Mouse (Mus musculus): Measurements from ENCODE around the gene Cep131. TPM values are rescaled to one million over a fixed set of nuclear protein-coding genes. Genes with fewer than 3 reads are reported as not detected.

Cep131 gene
- polyA plus RNA-seq, 1 experiment from 2014 or later = 41.4 TPM

DNA sequence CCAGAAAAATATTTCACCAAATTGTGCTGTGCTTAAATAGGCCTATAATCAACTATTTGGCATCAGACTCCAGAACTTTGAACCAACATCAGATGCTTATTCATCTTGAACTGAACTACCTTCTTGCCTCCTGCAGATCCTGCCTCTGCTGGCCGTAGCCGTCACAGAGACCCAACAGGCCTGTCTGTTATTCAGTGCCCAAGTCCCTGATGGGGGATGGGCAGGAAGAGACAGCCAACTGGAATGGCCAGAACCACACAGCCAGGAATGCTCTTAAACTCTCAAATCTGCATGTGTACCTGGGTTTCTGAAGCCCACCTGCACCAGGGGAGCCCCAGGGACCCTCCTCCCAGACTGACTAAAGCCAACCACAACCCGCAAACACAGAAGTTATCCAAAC is 59.7 kb downstream of the Cep131 start:
- H3K27me3 ChIP-seq (ENCODE audit: poor library complexity, severe bottlenecking) = no peaks in the 10 kb centered on the region
- DNase-seq (ENCODE audit: extremely low spot score, low spot score) = no peak
- H3K27ac ChIP-seq = 0 out of 2 replicates have a peak overlapping the region, but pooled peaks have one; percentile 30
- H3K4me1 ChIP-seq = peaks cover 54% of the 10 kb centered on the region
- no peaks in the 10 kb centered on the region for H3K9me3 ChIP-seq
- H3K4me3 ChIP-seq = no peak overlapping the region
- WGBS = 83% methylated on average over 3 of the region's 3 CpGs
- no peaks in the 10 kb centered on the region for H3K36me3 ChIP-seq (replicated peaks)

DNA sequence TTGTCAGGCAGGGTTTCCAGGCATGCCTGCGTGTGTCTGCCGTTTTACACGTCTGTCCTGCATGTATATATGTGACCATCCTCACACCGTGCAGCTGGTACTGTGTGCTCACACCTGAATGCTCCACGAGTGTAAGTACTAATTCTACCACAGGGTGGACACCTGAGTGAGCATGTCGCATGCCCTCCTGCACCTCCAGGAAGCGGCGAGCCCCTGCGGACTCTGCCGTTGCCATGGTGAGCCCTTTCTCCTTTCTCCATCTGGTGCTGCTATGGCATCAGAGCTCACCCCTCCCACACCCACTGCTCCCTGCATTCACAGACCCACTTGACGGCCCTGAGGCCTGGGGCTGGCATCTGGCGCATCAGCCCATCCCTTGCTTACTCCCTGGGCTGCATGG is 63.8 kb downstream of the Cep131 start:
- H3K4me1 ChIP-seq = peaks cover 66% of the 10 kb centered on the region
- no peak for DNase-seq (ENCODE audit: extremely low spot score, low spot score)

GRCm38 (mm10) chr11:120022216-120022615 is 64.4 kb downstream of the Cep131 start:
- H3K36me3 ChIP-seq (replicated peaks) = no peaks in the 10 kb centered on the region
- no peak for DNase-seq (ENCODE audit: extremely low spot score, low spot score)
- H3K4me3 ChIP-seq = no peak overlapping the region
- peaks cover 67% of the 10 kb centered on the region for H3K4me1 ChIP-seq
- H3K27ac ChIP-seq = peak overlapping the region; percentile 62
- no peaks in the 10 kb centered on the region for H3K9me3 ChIP-seq
- H3K27me3 ChIP-seq (ENCODE audit: poor library complexity, severe bottlenecking) = peaks cover 8% of the 10 kb centered on the region; the same call in 1 of the 2 replicates
- 54% methylated on average over 8 of the region's 8 CpGs for WGBS

More for the DNA sequence above, 63.8 kb downstream of the Cep131 start:
- Histone ChIP-seq H3K27me3 (ENCODE audit: poor library complexity, severe bottlenecking) (peaks cover 8% of the 10 kb centered on the region; the same call in 1 of the 2 replicates), H3K4me3 (no peak overlapping the region), H3K36me3 (replicated peaks) (no peaks in the 10 kb centered on the region), H3K9me3 (no peaks in the 10 kb centered on the region), H3K27ac (peak overlapping the region; percentile 62)
- 69% methylated on average over 12 of the region's 12 CpGs for WGBS

DNA sequence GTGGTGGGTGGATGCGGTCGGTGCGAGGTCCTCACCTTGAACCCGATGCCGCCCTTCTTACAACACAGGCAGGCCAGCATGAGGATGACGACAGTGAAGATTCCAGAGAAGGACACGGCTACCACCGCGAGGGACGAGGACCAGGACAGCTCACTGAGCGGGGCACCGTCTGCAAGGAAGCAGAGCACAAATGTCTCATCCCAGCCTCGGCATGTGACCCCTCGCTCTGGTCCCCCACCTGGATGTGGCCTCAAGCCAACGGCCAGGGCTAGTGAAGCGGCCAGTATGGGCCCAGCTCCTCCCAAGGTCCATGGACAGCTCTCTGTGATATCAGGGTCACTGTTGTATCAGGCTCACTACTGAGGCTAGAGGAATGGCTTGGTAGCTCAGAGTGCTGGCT is 65.3 kb downstream of the Cep131 start:
- Histone ChIP-seq H3K36me3 (replicated peaks) (no peaks in the 10 kb centered on the region), H3K27ac (peak overlapping the region; percentile 77; the same call in 1 of the 2 replicates), H3K4me1 (peaks cover 67% of the 10 kb centered on the region), H3K9me3 (no peaks in the 10 kb centered on the region), H3K4me3 (no peak overlapping the region), H3K27me3 (ENCODE audit: poor library complexity, severe bottlenecking) (peaks cover 11% of the 10 kb centered on the region)
- 93% methylated on average over 16 of the region's 16 CpGs for WGBS
- DNase-seq (ENCODE audit: extremely low spot score, low spot score) = no peak

DNA sequence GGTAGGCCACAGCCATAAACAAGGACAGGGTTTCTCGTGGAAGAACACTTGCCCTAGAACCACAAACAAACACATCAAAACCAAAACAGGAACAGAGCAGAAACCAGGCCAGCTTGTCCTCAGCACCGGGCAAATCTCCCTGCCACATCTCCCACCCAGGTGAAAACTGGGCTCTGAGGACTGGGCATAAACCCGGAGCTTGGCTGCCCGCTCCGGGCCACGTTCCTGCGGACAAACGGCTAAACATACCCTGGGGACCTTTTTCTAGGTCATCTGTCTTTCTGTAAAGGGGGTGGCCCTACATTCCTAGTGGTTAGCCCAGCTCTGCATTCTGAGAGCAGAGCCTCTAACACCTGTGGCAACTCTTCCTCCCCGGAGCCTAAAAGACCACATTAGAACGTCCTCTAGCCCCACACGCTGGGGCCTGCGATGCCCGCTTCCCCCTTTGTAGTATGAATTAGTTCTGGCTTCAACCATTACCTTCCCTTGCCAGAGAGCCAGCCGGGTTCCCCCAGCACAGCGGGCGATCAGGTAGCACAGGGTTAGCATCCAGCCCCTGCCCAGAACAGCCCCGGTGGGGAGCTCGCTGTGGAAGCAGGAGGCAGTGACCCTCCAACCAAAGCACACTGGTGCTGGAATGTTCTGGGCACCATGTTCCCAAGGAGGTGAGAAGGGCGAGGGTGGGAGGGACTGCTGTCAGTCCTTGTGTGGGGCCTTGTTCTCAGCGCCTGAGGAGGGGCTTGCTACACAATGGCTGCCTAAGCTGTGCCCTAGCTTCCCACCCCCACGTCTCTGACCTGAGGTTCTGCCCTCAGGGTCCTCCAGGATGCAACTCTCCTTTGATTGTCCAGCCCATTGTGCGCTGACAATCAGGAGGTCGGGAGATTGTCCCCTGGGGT is 66.8 kb downstream of the Cep131 start:
- no peak for DNase-seq (ENCODE audit: extremely low spot score, low spot score)
- H3K4me1 ChIP-seq = peaks cover 75% of the 10 kb centered on the region
- H3K9me3 ChIP-seq = no peaks in the 10 kb centered on the region
- peak overlapping the region; percentile 77 for H3K27ac ChIP-seq
- H3K4me3 ChIP-seq = no peak overlapping the region
- no peaks in the 10 kb centered on the region for H3K36me3 ChIP-seq (replicated peaks)
- WGBS = 54% methylated on average over 23 of the region's 23 CpGs
- peaks cover 20% of the 10 kb centered on the region for H3K27me3 ChIP-seq (ENCODE audit: poor library complexity, severe bottlenecking)

DNA sequence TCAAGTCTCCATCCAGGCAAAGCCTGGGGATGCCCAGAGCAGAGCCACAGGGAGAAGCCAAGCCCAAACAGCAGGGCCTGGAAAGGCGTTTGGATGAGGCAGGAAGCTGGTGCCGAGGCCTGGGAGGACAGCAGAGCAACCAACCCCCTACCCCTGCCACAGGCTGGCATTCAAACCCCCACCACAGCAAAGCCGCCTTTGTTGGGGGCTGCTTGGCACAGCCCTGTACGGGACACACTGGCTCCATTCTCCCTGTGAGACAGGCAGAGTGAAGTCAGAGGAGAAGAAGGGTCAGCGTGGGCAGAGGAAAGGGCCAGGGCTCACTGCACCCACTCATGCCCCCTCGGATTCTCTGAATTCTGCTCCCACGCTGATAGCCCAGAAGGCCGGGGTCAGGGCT is 69.6 kb downstream of the Cep131 start:
- no peaks in the 10 kb centered on the region for H3K9me3 ChIP-seq
- no peaks in the 10 kb centered on the region for H3K36me3 ChIP-seq (replicated peaks)
- 94% methylated on average over 8 of the region's 8 CpGs for WGBS
- peak overlapping the region; percentile 51 for H3K27ac ChIP-seq
- H3K4me3 ChIP-seq = no peak overlapping the region
- no peak for DNase-seq (ENCODE audit: extremely low spot score, low spot score)
- H3K27me3 ChIP-seq (ENCODE audit: poor library complexity, severe bottlenecking) = peaks cover 43% of the 10 kb centered on the region
- H3K4me1 ChIP-seq = peaks cover 76% of the 10 kb centered on the region

- H3K4me3 ChIP-seq = no peak overlapping the region
Measured at GRCm38 (mm10) chr11:120014758-120015157, 71.9 kb downstream of the Cep131 start.

More at GRCm38 (mm10) chr11:120014758-120015157, 71.9 kb downstream of the Cep131 start:
- Histone ChIP-seq H3K36me3 (replicated peaks) (no peaks in the 10 kb centered on the region), H3K9me3 (no peaks in the 10 kb centered on the region), H3K27ac (0 out of 2 replicates have a peak overlapping the region, but pooled peaks have one; percentile 27), H3K27me3 (ENCODE audit: poor library complexity, severe bottlenecking) (peaks cover 60% of the 10 kb centered on the region), H3K4me1 (peaks cover 63% of the 10 kb centered on the region)
- WGBS = 97% methylated on average over 4 of the region's 4 CpGs
- no peak for DNase-seq (ENCODE audit: extremely low spot score, low spot score)

MicroRNAs encoded within 50 kb of the gene (microRNA counts, 519-probe panel; counts per million panel counts)
- microRNA mmu-miR-338-3p = 341 counts per million, percentile 65 among the panel's probes with 10 or more counts
- 341 counts per million, percentile 65 among the panel's probes with 10 or more counts for microRNA mmu-miR-338-5p

Small RNA genes lying within 50 kb of the gene (microRNA-seq; reads per million reads assigned to microRNA genes)
- not detected for gene Gm25948
- gene Mir3065 = not detected
- gene Mir338 = not detected

Other genes with a start within 250 kb of the Cep131 start
- 114 and 124 TPM in 2 replicates for gene Chmp6, start 173.4 kb downstream of the Cep131 start, polyA plus RNA-seq (2016; fragmentation: Nextera tagmentation; extraction: Ambion mirVana)
- gene Baiap2, start 144.1 kb downstream of the Cep131 start, polyA plus RNA-seq (2016; fragmentation: Nextera tagmentation; extraction: Ambion mirVana) = 9.6 and 11.1 TPM in 2 replicates
- gene Aatk, start 39.7 kb downstream of the Cep131 start, polyA plus RNA-seq (2016; fragmentation: Nextera tagmentation; extraction: Ambion mirVana) = 1.5 and 1.8 TPM in 2 replicates
- 17.7 and 20.6 TPM in 2 replicates for gene Tepsin, start 11.9 kb upstream of the Cep131 start, polyA plus RNA-seq (2016; fragmentation: Nextera tagmentation; extraction: Ambion mirVana)
- gene Ndufaf8, start 12.1 kb upstream of the Cep131 start, polyA plus RNA-seq (2016; fragmentation: Nextera tagmentation; extraction: Ambion mirVana) = 87.4 and 97.7 TPM in 2 replicates
- 90.6 and 93.2 TPM in 2 replicates for gene Slc38a10, start 64.5 kb upstream of the Cep131 start, polyA plus RNA-seq (2016; fragmentation: Nextera tagmentation; extraction: Ambion mirVana)
- 13.7 and 16.1 TPM in 2 replicates for gene Bahcc1, start 146.1 kb upstream of the Cep131 start, polyA plus RNA-seq (2016; fragmentation: Nextera tagmentation; extraction: Ambion mirVana)